Mouse (Mus musculus): ENCODE measurements at regions not wholly inside any gene's neighbourhood (a gene's known extent, or its start where the extent isn't known, plus 50 kb on each side); places are given as distances from the start of the nearest gene placed in this dataset.
A peak's percentile ranks its signal among the peaks of the same experiment; 100 is the strongest.

DNA sequence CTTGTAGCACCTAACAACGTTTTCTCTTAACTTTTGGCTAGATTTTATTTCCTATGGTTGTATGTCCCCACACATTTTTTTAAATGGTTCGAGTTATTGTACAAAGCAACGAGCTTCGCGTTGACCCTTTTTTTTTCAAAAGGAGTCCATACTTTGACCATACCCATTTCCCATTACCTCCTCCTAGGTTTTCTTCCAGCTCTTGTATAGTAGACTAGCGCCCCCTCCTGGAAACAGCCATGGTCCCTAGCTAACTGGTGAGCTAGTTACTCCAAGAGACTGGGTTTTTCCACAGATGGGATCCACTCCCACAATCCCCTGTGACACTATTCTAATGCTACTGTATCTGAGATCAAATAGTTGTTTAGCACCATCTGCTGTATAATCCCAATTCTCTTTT, 139.6 kb upstream of the Ahr start:
- Histone ChIP-seq H3K27ac (ENCODE audit: insufficient read depth, low read depth, low read length) (no peak overlapping the region), H3K4me3 (ENCODE audit: insufficient read depth, low read depth, low read length) (no peak overlapping the region), H3K4me1 (ENCODE audit: control insufficient read depth, insufficient read depth, low read length) (no peaks in the 10 kb centered on the region), H3K36me3 (ENCODE audit: control insufficient read depth, insufficient read depth, low read length) (no peaks in the 10 kb centered on the region), H3K27me3 (replicated peaks; ENCODE audit: control insufficient read depth, insufficient read depth, low read length) (no peaks in the 10 kb centered on the region)
- TF ChIP-seq POLR2A (IDR thresholded peaks at IDR 0.05; ENCODE audit: low read depth, low read length) (no peak), CTCF (conservative IDR thresholded peaks at IDR 0.05; ENCODE audit: insufficient read depth, insufficient read length, low read depth, low read length) (peak; percentile 62)
- peak; percentile 72 for DNase-seq
- 50% methylated on average over 6 of the region's 6 CpGs for WGBS

DNA sequence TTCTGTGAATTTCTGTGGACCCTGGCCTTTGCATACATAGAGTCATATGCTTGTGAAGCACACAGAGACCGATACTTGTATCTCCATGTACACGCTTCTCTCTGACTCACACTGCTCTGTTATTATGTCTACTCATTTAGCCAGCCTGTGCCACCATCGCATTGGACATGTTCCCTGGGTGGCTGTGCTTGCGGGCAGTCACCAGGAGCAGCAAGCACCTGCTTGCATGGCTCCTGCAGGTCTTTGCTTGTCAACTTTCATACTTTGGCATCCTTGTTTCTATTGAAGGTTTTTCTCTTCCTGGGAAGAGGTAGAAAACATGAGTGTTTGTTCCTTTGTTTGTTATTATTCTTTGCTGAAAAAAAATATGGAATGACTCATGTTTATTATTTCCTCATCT, 136.1 kb upstream of the Ahr start:
- DNase-seq: no peak
- Histone ChIP-seq H3K4me3 (ENCODE audit: insufficient read depth, low read depth, low read length) (no peak overlapping the region), H3K4me1 (ENCODE audit: control insufficient read depth, insufficient read depth, low read length) (no peaks in the 10 kb centered on the region), H3K36me3 (ENCODE audit: control insufficient read depth, insufficient read depth, low read length) (no peaks in the 10 kb centered on the region), H3K27ac (ENCODE audit: insufficient read depth, low read depth, low read length) (no peak overlapping the region), H3K27me3 (replicated peaks; ENCODE audit: control insufficient read depth, insufficient read depth, low read length) (no peaks in the 10 kb centered on the region)
- TF ChIP-seq CTCF (conservative IDR thresholded peaks at IDR 0.05; ENCODE audit: insufficient read depth, insufficient read length, low read depth, low read length): no peak
- WGBS: 91% methylated on average over 4 of the region's 4 CpGs

GRCm38 (mm10) chr12:35668716-35669115, 133.9 kb upstream of the Ahr start:
- Histone ChIP-seq H3K27ac (ENCODE audit: insufficient read depth, low read depth, low read length) (no peak overlapping the region), H3K4me3 (ENCODE audit: insufficient read depth, low read depth, low read length) (no peak overlapping the region), H3K36me3 (ENCODE audit: control insufficient read depth, insufficient read depth, low read length) (no peaks in the 10 kb centered on the region), H3K27me3 (replicated peaks; ENCODE audit: control insufficient read depth, insufficient read depth, low read length) (no peaks in the 10 kb centered on the region), H3K4me1 (ENCODE audit: control insufficient read depth, insufficient read depth, low read length) (no peaks in the 10 kb centered on the region)
- DNase-seq: peak; percentile 45
- 43% methylated on average over 1 of the region's 1 CpGs for WGBS
- TF ChIP-seq CTCF (conservative IDR thresholded peaks at IDR 0.05; ENCODE audit: insufficient read depth, insufficient read length, low read depth, low read length): no peak
- TF ChIP-seq POLR2A (IDR thresholded peaks at IDR 0.05; ENCODE audit: low read depth, low read length): no peak

- Histone ChIP-seq H3K27ac (ENCODE audit: insufficient read depth, low read depth, low read length) (no peak overlapping the region), H3K4me3 (ENCODE audit: insufficient read depth, low read depth, low read length) (no peak overlapping the region), H3K4me1 (ENCODE audit: control insufficient read depth, insufficient read depth, low read length) (no peaks in the 10 kb centered on the region), H3K27me3 (replicated peaks; ENCODE audit: control insufficient read depth, insufficient read depth, low read length) (no peaks in the 10 kb centered on the region), H3K36me3 (ENCODE audit: control insufficient read depth, insufficient read depth, low read length) (no peaks in the 10 kb centered on the region)
- TF ChIP-seq CTCF (conservative IDR thresholded peaks at IDR 0.05; ENCODE audit: insufficient read depth, insufficient read length, low read depth, low read length) (no peak), POLR2A (IDR thresholded peaks at IDR 0.05; ENCODE audit: low read depth, low read length) (no peak)
- 67% methylated on average over 3 of the region's 3 CpGs for WGBS
- DNase-seq: peak; percentile 19
Observed at GRCm38 (mm10) chr12:35667705-35668104, 132.9 kb upstream of the Ahr start.

DNA sequence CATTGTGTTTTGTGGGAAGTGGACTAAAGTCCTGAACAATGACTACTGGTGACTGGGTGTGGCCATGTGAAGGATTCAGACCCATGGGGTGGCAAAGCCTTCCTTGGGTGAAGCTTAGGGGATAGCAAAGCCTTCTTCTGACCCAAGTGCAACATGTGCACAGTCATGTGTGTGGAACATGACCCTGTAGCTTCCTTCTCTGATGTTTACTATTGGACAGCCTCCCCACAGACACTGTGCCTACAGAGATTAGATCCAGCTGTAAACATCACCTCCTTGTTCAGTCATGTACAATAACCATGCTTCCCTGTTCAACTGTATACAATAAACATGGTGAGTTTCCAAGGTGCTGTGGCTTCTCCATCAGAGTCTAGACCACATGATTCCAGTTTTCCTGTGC, 132.4 kb upstream of the Ahr start:
- Histone ChIP-seq H3K27me3 (replicated peaks; ENCODE audit: control insufficient read depth, insufficient read depth, low read length) (no peaks in the 10 kb centered on the region), H3K4me3 (ENCODE audit: insufficient read depth, low read depth, low read length) (no peak overlapping the region), H3K4me1 (ENCODE audit: control insufficient read depth, insufficient read depth, low read length) (no peaks in the 10 kb centered on the region), H3K27ac (ENCODE audit: insufficient read depth, low read depth, low read length) (no peak overlapping the region), H3K36me3 (ENCODE audit: control insufficient read depth, insufficient read depth, low read length) (no peaks in the 10 kb centered on the region)
- TF ChIP-seq POLR2A (IDR thresholded peaks at IDR 0.05; ENCODE audit: low read depth, low read length) (no peak), CTCF (conservative IDR thresholded peaks at IDR 0.05; ENCODE audit: insufficient read depth, insufficient read length, low read depth, low read length) (no peak)
- DNase-seq: no peak

DNA sequence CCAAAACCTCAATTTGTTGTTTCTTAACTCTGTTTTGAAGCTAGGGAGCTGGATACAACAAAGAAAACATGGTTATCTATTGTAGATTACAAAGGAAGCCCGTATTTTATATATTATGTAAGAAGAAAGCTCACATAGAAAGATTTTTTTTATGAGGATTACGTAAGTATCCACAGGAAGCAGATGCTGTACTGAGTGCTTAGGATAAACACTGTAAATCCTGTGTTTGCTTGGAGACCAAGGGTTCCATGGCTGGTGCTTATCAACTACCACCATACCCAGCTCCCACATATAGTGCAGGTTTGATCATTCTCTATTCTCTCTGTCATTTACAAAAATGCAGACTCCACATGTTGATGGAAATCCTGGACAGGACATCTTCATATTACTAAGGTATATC, 131.2 kb upstream of the Ahr start:
- WGBS: 77% methylated on average over 2 of the region's 2 CpGs
- TF ChIP-seq POLR2A (IDR thresholded peaks at IDR 0.05; ENCODE audit: low read depth, low read length) (no peak), CTCF (conservative IDR thresholded peaks at IDR 0.05; ENCODE audit: insufficient read depth, insufficient read length, low read depth, low read length) (no peak)
- no peak overlapping the region for H3K27ac ChIP-seq (ENCODE audit: insufficient read depth, low read depth, low read length)
- H3K36me3 ChIP-seq (ENCODE audit: control insufficient read depth, insufficient read depth, low read length): no peaks in the 10 kb centered on the region
- no peak for DNase-seq
- H3K4me1 ChIP-seq (ENCODE audit: control insufficient read depth, insufficient read depth, low read length): no peaks in the 10 kb centered on the region
- H3K27me3 ChIP-seq (replicated peaks; ENCODE audit: control insufficient read depth, insufficient read depth, low read length): no peaks in the 10 kb centered on the region
- no peak overlapping the region for H3K4me3 ChIP-seq (ENCODE audit: insufficient read depth, low read depth, low read length)

GRCm38 (mm10) chr12:35663062-35663461, 128.2 kb upstream of the Ahr start:
- no peaks in the 10 kb centered on the region for H3K36me3 ChIP-seq (ENCODE audit: control insufficient read depth, insufficient read depth, low read length)
- H3K4me1 ChIP-seq (ENCODE audit: control insufficient read depth, insufficient read depth, low read length): no peaks in the 10 kb centered on the region
- no peak for TF ChIP-seq CTCF (conservative IDR thresholded peaks at IDR 0.05; ENCODE audit: insufficient read depth, insufficient read length, low read depth, low read length)
- no peak for TF ChIP-seq POLR2A (IDR thresholded peaks at IDR 0.05; ENCODE audit: low read depth, low read length)
- H3K27ac ChIP-seq (ENCODE audit: insufficient read depth, low read depth, low read length): no peak overlapping the region
- H3K27me3 ChIP-seq (replicated peaks; ENCODE audit: control insufficient read depth, insufficient read depth, low read length): no peaks in the 10 kb centered on the region
- WGBS: 84% methylated on average over 1 of the region's 1 CpGs
- DNase-seq: no peak
- H3K4me3 ChIP-seq (ENCODE audit: insufficient read depth, low read depth, low read length): no peak overlapping the region

GRCm38 (mm10) chr12:35656563-35656962, 121.7 kb upstream of the Ahr start:
- Histone ChIP-seq H3K27me3 (replicated peaks; ENCODE audit: control insufficient read depth, insufficient read depth, low read length) (no peaks in the 10 kb centered on the region), H3K4me1 (ENCODE audit: control insufficient read depth, insufficient read depth, low read length) (no peaks in the 10 kb centered on the region), H3K36me3 (ENCODE audit: control insufficient read depth, insufficient read depth, low read length) (no peaks in the 10 kb centered on the region), H3K4me3 (ENCODE audit: insufficient read depth, low read depth, low read length) (no peak overlapping the region), H3K27ac (ENCODE audit: insufficient read depth, low read depth, low read length) (no peak overlapping the region)
- TF ChIP-seq POLR2A (IDR thresholded peaks at IDR 0.05; ENCODE audit: low read depth, low read length): no peak
- TF ChIP-seq CTCF (conservative IDR thresholded peaks at IDR 0.05; ENCODE audit: insufficient read depth, insufficient read length, low read depth, low read length): no peak
- no peak for DNase-seq
- 78% methylated on average over 3 of the region's 3 CpGs for WGBS
